Mouse (Mus musculus) small intestine, adult 2 months (tissue): Measurements from ENCODE around the gene Gm19345. TPM values are rescaled to one million over a fixed set of nuclear protein-coding genes. Genes with fewer than 3 reads are reported as not detected.

ENCODE experiments used
- H3K27ac ChIP-seq: fragments of 200-500 bp; 2 replicates; pipeline ENCODE4 v1.5.1; 2012; ENCODE audit warnings: low read depth, low read length, control low read depth, inconsistent platforms; ENCODE audit not compliant: insufficient read depth
- H3K27me3 ChIP-seq: fragments of 200-500 bp; 2 replicates; pipeline ENCODE4 v1.6.1; 2012; ENCODE audit warnings: mild to moderate bottlenecking, moderate library complexity, low read length, inconsistent platforms; ENCODE audit not compliant: control insufficient read depth, insufficient read depth
- H3K36me3 ChIP-seq: fragments of 200-500 bp; 2 replicates; pipeline ENCODE4 v1.6.1; 2012; ENCODE audit warnings: mild to moderate bottlenecking, low read length, control low read depth, inconsistent platforms; ENCODE audit not compliant: control insufficient read depth, insufficient read depth
- H3K4me1 ChIP-seq: fragments of 200-500 bp; 2 replicates; pipeline ENCODE4 v1.6.1; 2012; ENCODE audit warnings: low read length, inconsistent platforms, mixed read lengths; ENCODE audit not compliant: control insufficient read depth, insufficient read depth, insufficient read length
- H3K4me3 ChIP-seq: fragments of 200-500 bp; 2 replicates; pipeline ENCODE4 v1.5.1; 2012; ENCODE audit warnings: low read depth, mild to moderate bottlenecking, control low read depth, inconsistent platforms, low read length, moderate library complexity
- CTCF ChIP-seq: fragments of 200-500 bp; IDR thresholded peaks from 2 replicates; pipeline ENCODE4 v1.5.1; 2012; ENCODE audit warnings: low read depth, mild to moderate bottlenecking, control low read depth, inconsistent platforms, low read length, moderate library complexity, mixed read lengths; ENCODE audit not compliant: insufficient replicate concordance, insufficient read length; ENCODE audit errors: extremely low read depth
- POLR2A ChIP-seq: fragments of 200-500 bp; IDR thresholded peaks from 2 replicates; pipeline ENCODE4 v1.6.1; 2012; ENCODE audit warnings: low read depth, mild to moderate bottlenecking, control low read depth, inconsistent platforms, low read length, moderate library complexity
- WGBS: fragments of 180-500 bp; shearing (Covaris S2); methylation state at CpG from one replicate; pipeline ENCODE4 v1.1.7; 2018; 5-methylcytosine and 5-hydroxymethylcytosine counted together
- polyA plus RNA-seq: library from polyadenylated mRNA; depleted of rRNA; stranded (reverse); fragments of >200 nt; gene quantifications from 2 replicates; pipeline ENCODE4 v1.2.3, GENCODE M21; 2012

Gene Gm19345
- polyA plus RNA-seq, 1 experiment, result not detected

- H3K4me1 ChIP-seq, result peaks cover 47% of the 10 kb centered on the region
- peak overlapping the region; percentile 81; the same call in 1 of the 2 replicates for H3K27ac ChIP-seq
- TF ChIP-seq POLR2A (no peak), CTCF (no peak)
- no peaks in the 10 kb centered on the region for H3K36me3 ChIP-seq
- no peaks in the 10 kb centered on the region for H3K27me3 ChIP-seq
- H3K4me3 ChIP-seq, result no peak overlapping the region
- 76% methylated on average over 3 of the region's 3 CpGs for WGBS
Measured at GRCm38 (mm10) chr7:19829694-19830093, 22.1 kb upstream of the Gm19345 start.

GRCm38 (mm10) chr7:19830682-19831156, 21.1 kb upstream of the Gm19345 start:
- H3K36me3 ChIP-seq, result no peaks in the 10 kb centered on the region
- peak overlapping the region; percentile 7; the same call in 1 of the 2 replicates for H3K4me3 ChIP-seq
- no peaks in the 10 kb centered on the region for H3K27me3 ChIP-seq
- no peak for TF ChIP-seq CTCF
- peak; percentile 43; the same call in 1 of the 2 replicates for TF ChIP-seq POLR2A
- peak overlapping the region; percentile 81 for H3K27ac ChIP-seq
- 5% methylated on average over 13 of the region's 13 CpGs for WGBS
- peaks cover 40% of the 10 kb centered on the region for H3K4me1 ChIP-seq

GRCm38 (mm10) chr7:19831837-19832236, 20.0 kb upstream of the Gm19345 start:
- WGBS, result 19% methylated on average over 9 of the region's 9 CpGs

GRCm38 (mm10) chr7:19834055-19834454, 17.7 kb upstream of the Gm19345 start:
- 77% methylated on average over 3 of the region's 3 CpGs for whole genome bisulfite sequencing
- Histone ChIP-seq H3K4me1 (peaks cover 40% of the 10 kb centered on the region), H3K36me3 (no peaks in the 10 kb centered on the region), H3K27ac (no peak overlapping the region), H3K27me3 (no peaks in the 10 kb centered on the region), H3K4me3 (no peak overlapping the region)
- TF ChIP-seq POLR2A, result no peak
- TF ChIP-seq CTCF, result peak; percentile 18; the same call in 1 of the 2 replicates

More at GRCm38 (mm10) chr7:19831837-19832236, 20.0 kb upstream of the Gm19345 start:
- TF ChIP-seq CTCF (no peak), POLR2A (0 out of 2 replicates have a peak, but pooled peaks have one; percentile 23)
- H3K27ac ChIP-seq, result peak overlapping the region; percentile 80
- H3K36me3 ChIP-seq, result no peaks in the 10 kb centered on the region
- H3K27me3 ChIP-seq, result no peaks in the 10 kb centered on the region
- H3K4me3 ChIP-seq, result 0 out of 2 replicates have a peak overlapping the region, but pooled peaks have one; percentile 3
- peaks cover 41% of the 10 kb centered on the region for H3K4me1 ChIP-seq

- no peak overlapping the region for H3K4me3 ChIP-seq
- WGBS, result 13% methylated on average over 3 of the region's 3 CpGs
- no peaks in the 10 kb centered on the region for H3K27me3 ChIP-seq
- H3K4me1 ChIP-seq, result peaks cover 33% of the 10 kb centered on the region
- H3K36me3 ChIP-seq, result no peaks in the 10 kb centered on the region
- H3K27ac ChIP-seq, result peak overlapping the region; percentile 90
- TF ChIP-seq POLR2A (no peak), CTCF (no peak)
Measured at GRCm38 (mm10) chr7:19836843-19837242, 15.0 kb upstream of the Gm19345 start.

- no peak overlapping the region for H3K4me3 ChIP-seq
- no peaks in the 10 kb centered on the region for H3K36me3 ChIP-seq
- peaks cover 32% of the 10 kb centered on the region; the same call in 1 of the 2 replicates for H3K4me1 ChIP-seq
- H3K27ac ChIP-seq, result peak overlapping the region; percentile 94
- TF ChIP-seq POLR2A (no peak), CTCF (no peak)
- H3K27me3 ChIP-seq, result no peaks in the 10 kb centered on the region
- 23% methylated on average over 4 of the region's 4 CpGs for WGBS
Measured at GRCm38 (mm10) chr7:19840371-19840770, 11.4 kb upstream of the Gm19345 start.

- Histone ChIP-seq H3K4me1 (peaks cover 31% of the 10 kb centered on the region; the same call in 1 of the 2 replicates), H3K4me3 (no peak overlapping the region), H3K27ac (peak overlapping the region; percentile 94), H3K27me3 (no peaks in the 10 kb centered on the region), H3K36me3 (no peaks in the 10 kb centered on the region)
- WGBS, result 81% methylated on average over 3 of the region's 3 CpGs
- no peak for TF ChIP-seq POLR2A
- TF ChIP-seq CTCF, result no peak
Measured at GRCm38 (mm10) chr7:19840936-19841335, 10.9 kb upstream of the Gm19345 start.
